Mouse (Mus musculus): ENCODE measurements at regions not wholly inside any gene's neighbourhood (a gene's known extent, or its start where the extent isn't known, plus 50 kb on each side); places are given as distances from the start of the nearest gene placed in this dataset.

DNA sequence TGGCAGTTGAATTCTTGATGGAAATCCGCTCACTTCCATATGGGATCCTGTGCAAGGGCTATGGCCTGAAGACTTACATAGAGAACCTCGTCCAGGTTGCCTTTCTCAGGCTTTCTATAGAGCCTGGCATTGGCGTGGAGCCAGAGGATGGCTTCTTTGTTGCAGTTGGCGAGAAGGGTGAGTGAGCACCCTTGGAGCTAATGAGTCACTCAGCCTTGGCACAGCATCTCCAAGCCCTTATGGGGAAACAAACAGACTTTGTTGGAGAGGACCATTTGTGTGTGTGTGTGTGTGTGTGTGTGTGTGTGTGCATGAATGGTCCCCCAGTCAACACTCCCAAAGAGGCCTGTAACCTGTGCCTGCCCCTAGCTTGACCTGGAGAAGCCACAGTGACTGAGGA, 57.0 kb upstream of the Maf start:
- TF ChIP-seq CTCF (IDR thresholded peaks at IDR 0.05): no peak
- intact Hi-C loops (cut with DNase I): no loop called here
- Histone ChIP-seq H3K4me3 (no peak overlapping the region), H3K27ac (no peak overlapping the region)
- DNase-seq: no peak

DNA sequence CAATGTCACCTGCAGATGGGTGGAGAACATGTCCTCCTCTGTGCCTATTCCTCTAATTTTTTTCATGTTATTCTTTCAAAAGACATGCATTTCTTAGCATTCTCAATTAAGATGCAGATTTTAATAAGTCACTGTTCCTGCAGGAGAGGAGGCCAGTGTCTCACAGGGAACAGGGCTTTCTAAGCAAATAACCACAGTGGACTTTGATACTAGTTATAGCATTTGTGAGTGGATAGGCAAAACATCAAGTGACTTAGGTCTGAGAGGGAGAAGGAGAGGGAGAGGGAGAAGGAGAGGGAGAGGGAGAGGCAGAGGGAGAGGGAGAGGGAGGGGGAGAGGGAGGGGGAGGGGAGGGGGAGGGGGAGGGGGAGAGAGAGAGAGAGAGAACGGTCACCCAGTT, 50.4 kb upstream of the Maf start:
- no peak overlapping the region for H3K27ac ChIP-seq
- H3K4me3 ChIP-seq: no peak overlapping the region
- no peak for DNase-seq
- TF ChIP-seq CTCF (IDR thresholded peaks at IDR 0.05): no peak
- intact Hi-C loops (cut with DNase I): no loop called here
